In genomic region chr3:38234006-38234405, GRCm38 (mm10) we compare ENCODE assay signal across 19 mouse cellular contexts.
A peak's percentile ranks its signal among the peaks of the same experiment; 100 is the strongest.
DNase-seq lines count a peak whose midpoint lies in the region; ATAC-seq lines count a peak whose summit lies in the region.
"Had no signal": no experiment of that assay in that cellular context is flagged by ENCODE, and none has a peak within 500 bp of the region (broad histone marks: within the 10 kb centered on the region; RNA-seq: fewer than 3 reads in every experiment).

No protein-coding gene starts in this region.

- H3K9me3 ChIP-seq in heart, embryonic 16.5 days (replicated peaks; ENCODE audit: control insufficient read depth, low read length): no peaks in the 10 kb centered on the region
- H3K9me3 ChIP-seq in heart, embryonic 11.5 days (replicated peaks; ENCODE audit: control insufficient read depth, low read length): no peaks in the 10 kb centered on the region
- no peaks in the 10 kb centered on the region for H3K9me3 ChIP-seq in midbrain, embryonic 12.5 days
- no peaks in the 10 kb centered on the region for H3K9me3 ChIP-seq in midbrain, embryonic 13.5 days
- H3K9me3 ChIP-seq in stomach, embryonic 15.5 days: no peaks in the 10 kb centered on the region
- H3K9me3 ChIP-seq: liver, embryonic 15.5 days; neural tube, embryonic 13.5 days had no signal

- H3K9ac ChIP-seq in heart, embryonic 16.5 days (ENCODE audit: low read length): no peak overlapping the region
- no peak overlapping the region for H3K9ac ChIP-seq in heart, embryonic 11.5 days (ENCODE audit: low read depth, low read length)
- H3K9ac ChIP-seq in midbrain, embryonic 12.5 days (replicated peaks): no peak overlapping the region
- H3K9ac ChIP-seq in midbrain, embryonic 13.5 days (replicated peaks): no peak overlapping the region
- no peak overlapping the region for H3K9ac ChIP-seq in stomach, embryonic 15.5 days
- H3K9ac ChIP-seq: liver, embryonic 15.5 days; neural tube, embryonic 13.5 days had no signal

- no peak overlapping the region for H3K4me3 ChIP-seq in heart, embryonic 16.5 days (ENCODE audit: low read length)
- H3K4me3 ChIP-seq in heart, embryonic 11.5 days (ENCODE audit: low read depth, low read length): no peak overlapping the region
- no peak overlapping the region for H3K4me3 ChIP-seq in midbrain, embryonic 12.5 days
- no peak overlapping the region for H3K4me3 ChIP-seq in midbrain, embryonic 13.5 days (replicated peaks)
- H3K4me3 ChIP-seq in stomach, embryonic 15.5 days (replicated peaks): no peak overlapping the region
- H3K4me3 ChIP-seq: liver, embryonic 15.5 days; neural tube, embryonic 13.5 days had no signal

- peak overlapping the region; percentile 46 for H3K27ac ChIP-seq in heart, embryonic 16.5 days (ENCODE audit: low read length)
- H3K27ac ChIP-seq in heart, embryonic 11.5 days (ENCODE audit: low read depth, low read length): no peak overlapping the region
- 0 out of 2 replicates have a peak overlapping the region, but pooled peaks have one; percentile 5 for H3K27ac ChIP-seq in midbrain, embryonic 12.5 days (replicated peaks)
- H3K27ac ChIP-seq in midbrain, embryonic 13.5 days: no peak overlapping the region
- H3K27ac ChIP-seq in stomach, embryonic 15.5 days: peak overlapping the region; percentile 63
- H3K27ac ChIP-seq: liver, embryonic 15.5 days; neural tube, embryonic 13.5 days had no signal

- DNase-seq in cerebellum, postnatal 14 days: peak; percentile 22 to 23
- no peak for DNase-seq in cerebellum, adult 18-20 months
- no peak for DNase-seq in lung, postnatal 4 days
- DNase-seq: adrenal gland, postnatal 14 days; cerebellum, adult 9-10 months; embryo, embryonic 11 days; gastrocnemius, postnatal 36 days; kidney, adult 18-20 months; lung, postnatal 14 days; right cerebral cortex, postnatal 4 days; thymus, postnatal 14 days had no signal

- no peak overlapping the region for H3K4me2 ChIP-seq in heart, embryonic 16.5 days (ENCODE audit: low read depth, low read length)
- no peak overlapping the region for H3K4me2 ChIP-seq in heart, embryonic 11.5 days
- no peak overlapping the region for H3K4me2 ChIP-seq in midbrain, embryonic 12.5 days (replicated peaks)
- no peak overlapping the region for H3K4me2 ChIP-seq in midbrain, embryonic 13.5 days (replicated peaks)
- H3K4me2 ChIP-seq in stomach, embryonic 15.5 days: no peak overlapping the region
- H3K4me2 ChIP-seq: liver, embryonic 15.5 days; neural tube, embryonic 13.5 days had no signal

- peaks cover 20% of the 10 kb centered on the region for H3K4me1 ChIP-seq in heart, embryonic 16.5 days (ENCODE audit: control insufficient read depth, insufficient read depth, low read length)
- peaks cover 5% of the 10 kb centered on the region; the same call in 1 of the 2 replicates for H3K4me1 ChIP-seq in heart, embryonic 11.5 days (ENCODE audit: control insufficient read depth, insufficient read depth, low read length)
- H3K4me1 ChIP-seq in midbrain, embryonic 12.5 days: peaks cover 33% of the 10 kb centered on the region
- peaks cover 44% of the 10 kb centered on the region for H3K4me1 ChIP-seq in midbrain, embryonic 13.5 days (replicated peaks)
- H3K4me1 ChIP-seq in stomach, embryonic 15.5 days: peaks cover 17% of the 10 kb centered on the region
- H3K4me1 ChIP-seq: liver, embryonic 15.5 days had no signal

- 68% methylated on average over 2 of the region's 2 CpGs for WGBS in heart, embryonic 16.5 days
- WGBS in heart, embryonic 11.5 days (ENCODE audit: insufficient replicate concordance): 79% methylated on average over 2 of the region's 2 CpGs
- 59% methylated on average over 2 of the region's 2 CpGs for WGBS in midbrain, embryonic 12.5 days
- WGBS in midbrain, embryonic 13.5 days: 49% methylated on average over 2 of the region's 2 CpGs
- WGBS in stomach, embryonic 15.5 days: 46% methylated on average over 2 of the region's 2 CpGs

- ATAC-seq in heart, embryonic 16.5 days (replicated peaks; ENCODE audit: extremely low read depth, insufficient read depth, low FRiP score): no peak
- ATAC-seq in heart, embryonic 11.5 days (replicated peaks; ENCODE audit: insufficient number of reproducible peaks, low FRiP score, low TSS enrichment): no peak
- no peak for ATAC-seq in midbrain, embryonic 12.5 days (ENCODE audit: low FRiP score, low read depth)
- no peak for ATAC-seq in midbrain, embryonic 13.5 days
- ATAC-seq in stomach, embryonic 15.5 days (ENCODE audit: insufficient read depth, low FRiP score, low read depth): peak; percentile 27; the same call in 1 of the 2 replicates

- H3K36me3 ChIP-seq in heart, embryonic 16.5 days (ENCODE audit: control insufficient read depth, insufficient read depth): no peaks in the 10 kb centered on the region
- no peaks in the 10 kb centered on the region for H3K36me3 ChIP-seq in heart, embryonic 11.5 days (ENCODE audit: control insufficient read depth, insufficient read depth, low read length)
- no peaks in the 10 kb centered on the region for H3K36me3 ChIP-seq in midbrain, embryonic 12.5 days
- H3K36me3 ChIP-seq in midbrain, embryonic 13.5 days: no peaks in the 10 kb centered on the region
- no peaks in the 10 kb centered on the region for H3K36me3 ChIP-seq in stomach, embryonic 15.5 days
- H3K36me3 ChIP-seq: liver, embryonic 15.5 days; neural tube, embryonic 13.5 days had no signal

- no peaks in the 10 kb centered on the region for H3K27me3 ChIP-seq in heart, embryonic 16.5 days (ENCODE audit: control insufficient read depth, insufficient read depth, low read length)
- no peaks in the 10 kb centered on the region for H3K27me3 ChIP-seq in heart, embryonic 11.5 days (ENCODE audit: control insufficient read depth, insufficient read depth, low read length)
- H3K27me3 ChIP-seq in midbrain, embryonic 12.5 days: no peaks in the 10 kb centered on the region
- no peaks in the 10 kb centered on the region for H3K27me3 ChIP-seq in midbrain, embryonic 13.5 days
- H3K27me3 ChIP-seq in stomach, embryonic 15.5 days (replicated peaks): no peaks in the 10 kb centered on the region
- H3K27me3 ChIP-seq: CH12.LX; liver, embryonic 15.5 days; neural tube, embryonic 13.5 days had no signal

Comparison
In these comparisons a context has a peak if more than half of its experiments do, and no peak if none do; other contexts are left out.
1. DNase-seq: peak in cerebellum, postnatal 14 days (2 of 2); none in cerebellum, adult 18-20 months (0 of 2) and lung, postnatal 4 days (0 of 2).
2. H3K27ac ChIP-seq: peak in heart, embryonic 16.5 days (single experiment), midbrain, embryonic 12.5 days (single experiment) and stomach, embryonic 15.5 days (single experiment); none in heart, embryonic 11.5 days (single experiment) and midbrain, embryonic 13.5 days (single experiment).